Mouse (Mus musculus): ENCODE data around the gene Crmp1.

- TF ChIP-seq EP300 (IDR thresholded peaks at IDR 0.05; ENCODE audit: low read depth) (no peak), CTCF (IDR thresholded peaks at IDR 0.05; ENCODE audit: low read depth) (no peak)
Measured at GRCm38 (mm10) chr5:37281021-37281420, 39.3 kb downstream of the Crmp1 start.
